Mouse (Mus musculus): ENCODE results near the gene Tyr. TPM values are rescaled to one million over a fixed set of nuclear protein-coding genes. Genes with fewer than 3 reads are reported as not detected.

Gene Tyr
- polyA plus RNA-seq, 1 experiment from 2014 or later: 0.26 TPM

Other genes with a start within 250 kb of the Tyr start
- 3.0 and 4.1 TPM in 2 replicates for gene Nox4, start 247.4 kb downstream of the Tyr start, polyA plus RNA-seq (2014; fragmentation: Nextera tagmentation; extraction: Ambion mirVana)
- gene Grm5, start 90.7 kb upstream of the Tyr start, polyA plus RNA-seq (2014; fragmentation: Nextera tagmentation; extraction: Ambion mirVana): 0.42 and 0.75 TPM in 2 replicates

Measured in hindbrain, embryonic 11.5 days (tissue).